Mouse (Mus musculus): ENCODE results near the gene Cxcl17.

DNA sequence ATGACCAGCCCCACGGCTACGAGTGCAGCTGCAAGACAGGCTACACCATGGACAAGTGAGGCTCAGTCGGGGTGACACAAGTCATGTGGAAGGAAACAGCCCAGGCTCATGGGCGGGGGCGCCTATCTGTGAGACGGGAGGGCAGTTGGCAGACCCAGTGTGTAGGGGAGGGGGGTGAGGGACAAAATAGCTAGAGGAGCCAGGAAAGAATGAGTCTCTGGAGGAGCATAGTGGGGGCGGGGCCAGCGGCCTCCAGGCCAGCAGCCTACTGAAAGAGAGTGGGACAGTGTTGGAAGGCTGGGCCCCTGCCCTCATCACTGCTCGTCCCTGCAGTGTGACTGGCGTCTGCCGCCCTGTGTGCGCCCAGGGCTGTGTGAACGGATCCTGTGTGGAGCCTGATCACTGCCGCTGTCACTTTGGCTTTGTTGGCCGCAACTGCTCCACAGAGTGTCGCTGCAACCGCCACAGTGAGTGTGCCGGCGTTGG, 53.9 kb downstream of the Cxcl17 start:
- TF ChIP-seq E2F4 (IDR thresholded peaks at IDR 0.05; ENCODE audit: insufficient read depth) (no peak), POLR2AphosphoS2 (IDR thresholded peaks at IDR 0.05; ENCODE audit: insufficient read length, low read depth) (no peak), REST (IDR thresholded peaks at IDR 0.05; ENCODE audit: insufficient read depth, insufficient read length) (no peak), CEBPB (IDR thresholded peaks at IDR 0.05; ENCODE audit: insufficient read depth, poor library complexity, severe bottlenecking) (no peak), POLR2A (IDR thresholded peaks at IDR 0.05; ENCODE audit: insufficient read length, low read depth) (no peak), MYOG (IDR thresholded peaks at IDR 0.05; ENCODE audit: control insufficient read depth in 1 of 3, insufficient read depth in 1 of 3, insufficient read length in 2 of 3, low read depth in 2 of 3) (no peak), TCF12 (IDR thresholded peaks at IDR 0.05; ENCODE audit: insufficient read depth, poor library complexity, severe bottlenecking) (no peak)
